Mouse (Mus musculus) liver, embryonic 16.5 days (tissue): ENCODE measurements around the gene Obox7. TPM values are rescaled to one million over a fixed set of nuclear protein-coding genes. Genes with fewer than 3 reads are reported as not detected.
"Not testable (repeated sequence)": the region's sequence is repeated elsewhere in the genome, so short reads cannot be mapped to it uniquely, and the experiment has no call there.

Experiments used
- ATAC-seq: fragments of 200-750 bp; cut with Nextera tagmentation; 2 replicates; pipeline ENCODE4 v1.8.0; 2017; ENCODE audit warnings: low read depth, mild to moderate bottlenecking, moderate number of reproducible peaks, moderate library complexity
- H3K27ac ChIP-seq: fragments of 300-500 bp; sonication (generic); 2 replicates; pipeline ENCODE4 v1.5.1; 2014; ENCODE audit warnings: mild to moderate bottlenecking, low read length
- H3K27me3 ChIP-seq: fragments of 300-500 bp; sonication (generic); 2 replicates; pipeline ENCODE4 v1.6.1; 2014; ENCODE audit warnings: low read depth, low read length, mixed read lengths; ENCODE audit not compliant: control insufficient read depth, insufficient read depth
- H3K36me3 ChIP-seq: fragments of 300-500 bp; sonication (generic); 2 replicates; pipeline ENCODE4 v1.6.1; 2014; ENCODE audit warnings: mild to moderate bottlenecking; ENCODE audit not compliant: control insufficient read depth, insufficient read depth
- H3K4me1 ChIP-seq: fragments of 300-500 bp; sonication (generic); 2 replicates; pipeline ENCODE4 v1.6.1; 2014; ENCODE audit warnings: low read depth, low read length, mixed read lengths; ENCODE audit not compliant: control insufficient read depth
- H3K4me2 ChIP-seq: fragments of 300-500 bp; sonication (generic); 2 replicates; pipeline ENCODE4 v1.6.1; 2014; ENCODE audit warnings: low read depth, low read length, mixed read lengths
- H3K4me3 ChIP-seq: fragments of 300-500 bp; sonication (generic); 2 replicates; pipeline ENCODE4 v1.5.1; 2014; ENCODE audit warnings: low read depth, mild to moderate bottlenecking, low read length
- H3K9ac ChIP-seq: fragments of 300-500 bp; sonication (generic); 2 replicates; pipeline ENCODE4 v1.6.1; 2014; ENCODE audit warnings: low read depth, low read length
- H3K9me3 ChIP-seq: fragments of 300-500 bp; sonication (generic); replicated peaks from 2 replicates; pipeline ENCODE4 v1.6.1; 2016; ENCODE audit warnings: low read length; ENCODE audit not compliant: control insufficient read depth
- WGBS: fragments of 180-500 bp; shearing (Covaris S2); extraction: QIAGEN DNeasy Blood & Tissue Kit; methylation state at CpG from one replicate; pipeline ENCODE4 v1.1.7; 2014; ENCODE audit not compliant: insufficient replicate concordance; 5-methylcytosine and 5-hydroxymethylcytosine counted together
- polyA plus RNA-seq: library from polyadenylated mRNA; unstranded; fragments of >200 nt; fragmentation: Nextera tagmentation; extraction: Ambion mirVana; gene quantifications from 2 replicates; pipeline ENCODE4 v1.2.1, GENCODE M21; 2015

Obox7 gene
- not detected in 2 replicates for polyA plus RNA-seq

- not testable (repeated sequence) for H3K4me3 ChIP-seq, ATAC-seq, H3K9me3 ChIP-seq, H3K4me1 ChIP-seq, H3K9ac ChIP-seq, H3K4me2 ChIP-seq, H3K27ac ChIP-seq, H3K36me3 ChIP-seq, H3K27me3 ChIP-seq
- 47% methylated on average over 1 of the region's 1 CpGs for WGBS
Measured at GRCm38 (mm10) chr7:14659196-14659595, at the start of gene Obox7. Gene Obox7 (plus strand): TSS chr7:14659496.

- H3K27me3 ChIP-seq, H3K36me3 ChIP-seq, H3K9me3 ChIP-seq, H3K9ac ChIP-seq, H3K4me1 ChIP-seq, H3K27ac ChIP-seq: not testable (repeated sequence)
- ATAC-seq, result peak; percentile 85
- WGBS, result 4% methylated on average over 77 of the region's 132 CpGs
- Histone ChIP-seq H3K4me3 (peak overlapping the region; percentile 44), H3K4me2 (peak overlapping the region; percentile 44)
Measured at GRCm38 (mm10) chr7:14622556-14623542, 36.4 kb upstream of the Obox7 start.

Other genes with a start within 250 kb of the Obox7 start
- 3.0 and 3.6 TPM in 2 replicates for gene Sult2a8, start 212.7 kb upstream of the Obox7 start, polyA plus RNA-seq
- gene Sult2a7, start 165.3 kb upstream of the Obox7 start, polyA plus RNA-seq, result not detected in 2 replicates
- 0.01 and 0.02 TPM in 2 replicates for gene Vmn1r90, start 96.0 kb upstream of the Obox7 start, polyA plus RNA-seq